8 mouse cellular contexts compared by ENCODE assay signal in the genomic region with DNA sequence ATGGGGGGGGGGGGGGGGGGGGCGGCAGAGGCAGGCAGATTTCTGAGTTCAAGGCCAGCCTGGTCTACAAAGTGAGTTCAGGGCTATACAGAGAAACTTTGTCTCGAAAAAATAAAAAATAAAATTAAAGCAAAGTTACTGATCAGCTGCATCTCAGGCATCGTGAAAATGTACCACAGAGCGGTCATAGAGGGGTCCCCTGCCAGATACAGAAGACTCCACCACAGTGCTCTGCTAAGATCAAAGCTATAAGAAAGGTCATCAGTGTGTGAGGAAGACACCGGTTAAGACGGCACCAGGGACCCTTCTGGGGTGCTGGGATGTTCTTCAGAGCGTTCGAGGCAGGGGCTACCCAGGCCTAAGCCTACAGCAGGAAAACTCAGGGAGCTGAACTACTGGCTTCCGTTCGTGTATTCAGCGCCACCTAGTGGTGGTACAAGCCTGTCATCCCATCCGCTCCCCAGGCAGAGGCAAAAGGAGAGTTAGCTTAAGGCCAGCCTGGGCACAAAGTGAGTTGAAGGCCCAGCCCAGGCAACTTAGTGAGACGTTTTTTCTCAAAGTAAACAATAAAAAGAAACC. TPM values are rescaled to one million over a fixed set of nuclear protein-coding genes. Genes with fewer than 3 reads are reported as not detected.
DNase-seq lines count a peak whose midpoint lies in the region; ATAC-seq and TF ChIP-seq lines count a peak whose summit lies in the region.

No protein-coding gene starts in this region.

- H3K9me3 ChIP-seq in heart, embryonic 15.5 days (replicated peaks), result no peaks in the 10 kb centered on the region
- H3K9me3 ChIP-seq in liver, embryonic 15.5 days (replicated peaks), result no peaks in the 10 kb centered on the region
- no peaks in the 10 kb centered on the region for H3K9me3 ChIP-seq in neural tube, embryonic 13.5 days

- no peak for TF ChIP-seq POLR2A in embryonic fibroblast, embryonic 13.5 days (IDR thresholded peaks at IDR 0.05; ENCODE audit: low read depth, low read length)

- H3K4me1 ChIP-seq in embryonic fibroblast, embryonic 13.5 days (ENCODE audit: control insufficient read depth, insufficient read depth, low read length), result no peaks in the 10 kb centered on the region
- H3K4me1 ChIP-seq in heart, embryonic 15.5 days (replicated peaks), result peaks cover 6% of the 10 kb centered on the region
- peaks cover 2% of the 10 kb centered on the region; the same call in 1 of the 2 replicates for H3K4me1 ChIP-seq in liver, embryonic 15.5 days (replicated peaks)
- no peaks in the 10 kb centered on the region; the same call in 1 of the 2 replicates for H3K4me1 ChIP-seq in neural tube, embryonic 13.5 days (replicated peaks)

- DNase-seq in CD8-positive naive resting alpha-beta T cell, adult 2 months (ENCODE audit: low read depth in 2 of 2, low spot score in 2 of 2), result peak; percentile 28 to 56
- DNase-seq in brain, adult 2 months (ENCODE audit: low read depth, low spot score), result peak; percentile 84
- DNase-seq in kidney, postnatal 10 days, result peak; percentile 85
- DNase-seq in thymus, postnatal 14 days, result peak; percentile 64

- H3K27ac ChIP-seq in embryonic fibroblast, embryonic 13.5 days (ENCODE audit: insufficient read depth, low read length), result no peak overlapping the region
- H3K27ac ChIP-seq in heart, embryonic 15.5 days, result no peak overlapping the region
- no peak overlapping the region for H3K27ac ChIP-seq in liver, embryonic 15.5 days (replicated peaks)
- no peak overlapping the region for H3K27ac ChIP-seq in neural tube, embryonic 13.5 days (replicated peaks)

- H3K4me3 ChIP-seq in embryonic fibroblast, embryonic 13.5 days (ENCODE audit: insufficient read depth, low read length), result no peak overlapping the region
- H3K4me3 ChIP-seq in heart, embryonic 15.5 days, result no peak overlapping the region
- H3K4me3 ChIP-seq in liver, embryonic 15.5 days (replicated peaks), result no peak overlapping the region
- no peak overlapping the region for H3K4me3 ChIP-seq in neural tube, embryonic 13.5 days

- ATAC-seq in heart, embryonic 15.5 days (replicated peaks; ENCODE audit: insufficient number of reproducible peaks, insufficient read depth, low FRiP score, low read depth), result peak; percentile 57
- ATAC-seq in liver, embryonic 15.5 days (ENCODE audit: insufficient read depth), result peak; percentile 52; the same call in 1 of the 2 replicates
- peak; percentile 88 for ATAC-seq in neural tube, embryonic 13.5 days (ENCODE audit: low read depth)

- H3K27me3 ChIP-seq in heart, embryonic 15.5 days, result peaks cover 4% of the 10 kb centered on the region; the same call in 1 of the 2 replicates
- no peaks in the 10 kb centered on the region for H3K27me3 ChIP-seq in liver, embryonic 15.5 days
- H3K27me3 ChIP-seq in neural tube, embryonic 13.5 days, result no peaks in the 10 kb centered on the region

- peak; percentile 92 for TF ChIP-seq CTCF in embryonic fibroblast, embryonic 13.5 days (IDR thresholded peaks at IDR 0.05; ENCODE audit: borderline replicate concordance, insufficient read depth, low read length)

- WGBS in heart, embryonic 15.5 days, result 28% methylated on average over 13 of the region's 13 CpGs
- WGBS in liver, embryonic 15.5 days (ENCODE audit: insufficient replicate concordance), result 21% methylated on average over 13 of the region's 13 CpGs
- WGBS in neural tube, embryonic 13.5 days, result 26% methylated on average over 13 of the region's 13 CpGs

- H3K9ac ChIP-seq in heart, embryonic 15.5 days, result no peak overlapping the region
- no peak overlapping the region for H3K9ac ChIP-seq in liver, embryonic 15.5 days
- no peak overlapping the region for H3K9ac ChIP-seq in neural tube, embryonic 13.5 days

- H3K4me2 ChIP-seq in heart, embryonic 15.5 days, result no peak overlapping the region
- no peak overlapping the region for H3K4me2 ChIP-seq in liver, embryonic 15.5 days
- H3K4me2 ChIP-seq in neural tube, embryonic 13.5 days, result no peak overlapping the region

- no peaks in the 10 kb centered on the region for H3K36me3 ChIP-seq in heart, embryonic 15.5 days
- H3K36me3 ChIP-seq in liver, embryonic 15.5 days (replicated peaks), result no peaks in the 10 kb centered on the region
- H3K36me3 ChIP-seq in neural tube, embryonic 13.5 days, result no peaks in the 10 kb centered on the region

RNA-seq across cellular contexts. Expression of gene Pald1, which starts 15.9 kb away (rescaled TPM):
- polyA plus RNA-seq in embryonic fibroblast, embryonic 13.5 days (2011; ENCODE audit: insufficient read length, low read depth, missing spikeins), result 3.4 and 5.3 TPM in 2 replicates
- 21.8 and 25.9 TPM in 2 replicates for polyA plus RNA-seq in heart, embryonic 15.5 days (2015; fragmentation: Nextera tagmentation; extraction: Ambion mirVana)
- 6.6 and 7.2 TPM in 2 replicates for polyA plus RNA-seq in liver, embryonic 15.5 days (2015; fragmentation: Nextera tagmentation; extraction: Ambion mirVana)
- 30.6 and 31.5 TPM in 2 replicates for polyA plus RNA-seq in neural tube, embryonic 13.5 days (2015; fragmentation: Nextera tagmentation; extraction: Ambion mirVana)

RNA-seq across cellular contexts. Expression of gene Nodal, which starts 18.5 kb away (rescaled TPM):
- not detected in 2 replicates for polyA plus RNA-seq in embryonic fibroblast, embryonic 13.5 days (2011; ENCODE audit: insufficient read length, low read depth, missing spikeins)
- polyA plus RNA-seq in heart, embryonic 15.5 days (2015; fragmentation: Nextera tagmentation; extraction: Ambion mirVana), result 0.09 TPM in 2 replicates
- polyA plus RNA-seq in liver, embryonic 15.5 days (2015; fragmentation: Nextera tagmentation; extraction: Ambion mirVana), result 0.55 and 0.56 TPM in 2 replicates
- 0.14 TPM in 1 of 2 replicates, not detected in the other for polyA plus RNA-seq in neural tube, embryonic 13.5 days (2015; fragmentation: Nextera tagmentation; extraction: Ambion mirVana)

RNA-seq across cellular contexts. Expression of gene Eif4ebp2, which starts 53.2 kb away (rescaled TPM):
- 56.4 and 68.9 TPM in 2 replicates for polyA plus RNA-seq in embryonic fibroblast, embryonic 13.5 days (2011; ENCODE audit: insufficient read length, low read depth, missing spikeins)
- 50.6 and 63.6 TPM in 2 replicates for polyA plus RNA-seq in heart, embryonic 15.5 days (2015; fragmentation: Nextera tagmentation; extraction: Ambion mirVana)
- polyA plus RNA-seq in liver, embryonic 15.5 days (2015; fragmentation: Nextera tagmentation; extraction: Ambion mirVana), result 44.1 and 53.5 TPM in 2 replicates
- polyA plus RNA-seq in neural tube, embryonic 13.5 days (2015; fragmentation: Nextera tagmentation; extraction: Ambion mirVana), result 50.3 and 61.8 TPM in 2 replicates
